Mouse (Mus musculus): ENCODE results near the gene Slit3.

DNA sequence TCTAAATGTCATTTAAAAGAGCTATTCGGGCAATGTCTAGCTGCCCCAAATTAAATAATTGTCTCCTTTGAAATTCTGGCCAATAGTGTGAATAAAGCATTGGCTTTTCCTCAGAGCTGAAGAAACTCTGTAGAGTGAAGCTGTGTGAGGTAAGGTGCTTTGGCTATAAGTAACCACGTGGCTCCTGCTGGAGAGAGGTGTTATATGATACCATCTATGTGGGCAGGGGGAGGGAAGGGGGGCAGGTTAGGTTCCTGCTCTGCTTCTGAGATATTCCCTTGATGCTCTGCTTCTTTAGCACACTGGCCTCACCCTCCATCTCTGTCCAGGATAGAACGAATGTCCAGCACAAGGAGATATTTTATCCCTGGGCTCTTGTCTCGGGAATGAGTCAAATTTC, 242.0 kb downstream of the Slit3 start:
- TF ChIP-seq CTCF (conservative IDR thresholded peaks at IDR 0.05 in 1 of 2, IDR thresholded peaks at IDR 0.05 in 1 of 2; ENCODE audit: low read depth in 2 of 2, low read length in 2 of 2) (no peak), POLR2AphosphoS2 (IDR thresholded peaks at IDR 0.05; ENCODE audit: low read depth, low read length) (no peak), ETS1 (conservative IDR thresholded peaks at IDR 0.05; ENCODE audit: low read depth, low read length) (no peak), NRF1 (IDR thresholded peaks at IDR 0.05; ENCODE audit: low read depth, low read length) (no peak), UBTF (IDR thresholded peaks at IDR 0.05; ENCODE audit: low read depth, low read length) (no peak), JUND (conservative IDR thresholded peaks at IDR 0.05; ENCODE audit: low read depth, low read length) (no peak), ZNF384 (IDR thresholded peaks at IDR 0.05; ENCODE audit: low read depth, low read length) (no peak), GABPA (IDR thresholded peaks at IDR 0.05; ENCODE audit: insufficient replicate concordance, low read depth, low read length) (no peak), CHD1 (IDR thresholded peaks at IDR 0.05; ENCODE audit: low read depth, low read length) (no peak), PAX5 (IDR thresholded peaks at IDR 0.05; ENCODE audit: low read length) (no peak), MAX (IDR thresholded peaks at IDR 0.05; ENCODE audit: low read length) (no peak), EP300 (IDR thresholded peaks at IDR 0.05; ENCODE audit: low read length) (no peak), POLR2A (IDR thresholded peaks at IDR 0.05; ENCODE audit: low read depth, low read length) (no peak), BHLHE40 (IDR thresholded peaks at IDR 0.05; ENCODE audit: low read depth, low read length) (no peak)
